Mouse (Mus musculus): Measurements from ENCODE around the gene Bex6. TPM values are rescaled to one million over a fixed set of nuclear protein-coding genes. Genes with fewer than 3 reads are reported as not detected.
A peak's percentile ranks its signal among the peaks of the same experiment; 100 is the strongest.

The Bex6 gene
- polyA plus RNA-seq, 1 experiment from 2014 or later = not detected

DNA sequence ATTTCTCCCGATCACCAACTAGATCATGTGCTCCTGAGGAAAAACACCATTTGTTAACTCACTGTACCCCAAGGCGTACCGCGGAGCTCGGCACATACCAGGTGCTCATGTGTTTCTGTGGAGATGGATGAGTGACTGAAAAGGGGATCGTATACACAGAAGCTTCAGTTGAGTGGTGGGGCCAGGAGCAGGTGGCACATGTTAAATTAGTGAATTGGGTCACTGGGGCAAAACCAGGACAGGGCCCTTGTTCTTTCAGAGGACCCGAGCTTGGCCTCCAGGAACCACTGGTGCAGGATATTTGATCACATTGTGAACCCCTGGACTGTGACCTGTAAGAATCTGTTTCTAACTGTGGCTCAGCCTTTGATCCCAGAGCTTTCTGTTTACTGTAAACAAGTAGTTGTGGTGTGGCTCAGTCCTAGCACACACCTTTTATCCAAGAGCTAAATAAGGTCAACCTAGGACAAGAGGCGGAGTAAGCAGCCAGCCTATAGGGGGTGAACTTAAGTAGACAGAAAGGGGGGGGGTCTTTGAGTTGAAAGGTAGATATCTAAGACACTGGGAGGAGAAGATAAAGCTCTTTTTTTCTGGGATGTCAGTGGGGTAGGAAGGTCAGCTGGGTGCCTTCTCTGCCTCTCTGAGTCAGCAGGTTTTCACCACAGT, 5.2 kb upstream of the Bex6 start:
- H3K27me3 ChIP-seq = peaks cover 9% of the 10 kb centered on the region
- POLR2A ChIA-PET = interaction anchor here (0.6 to 0.7 kb wide), 2 partner anchors 103 to 318 kb away, joined by 3 read pairs; partner anchors contain the start of gene Rnf168
- no peak for TF ChIP-seq CTCF (IDR thresholded peaks at IDR 0.05)
- DNase-seq (ENCODE audit: low read depth, low spot score) (no peak), ATAC-seq (no peak)
- CTCF ChIA-PET = no interaction called here
- in situ Hi-C loops (cut with MboI; ENCODE audit: low pct_unique_long_range_greater_than_20kb) = no loop called here

DNA sequence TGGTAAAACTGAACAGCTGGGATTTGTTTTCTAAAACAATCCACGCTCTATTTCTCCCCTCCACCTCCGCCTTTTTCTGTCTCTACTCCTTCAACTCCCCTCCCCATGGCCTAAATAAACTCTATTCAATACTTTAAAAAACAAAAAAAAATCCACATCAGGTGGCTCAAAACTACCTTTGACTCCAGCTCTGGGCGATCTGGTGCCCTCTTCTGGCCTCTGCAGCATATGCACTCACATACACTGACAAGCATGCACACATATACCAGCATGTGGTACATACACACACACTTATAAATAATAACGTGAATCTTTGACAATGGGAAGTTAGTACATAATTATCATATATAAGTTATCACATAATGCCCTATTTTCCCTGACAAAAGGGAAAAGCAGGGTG, 4.6 kb upstream of the Bex6 start:
- H3K27me3 ChIP-seq = peaks cover 14% of the 10 kb centered on the region
- in situ Hi-C loops (cut with MboI; ENCODE audit: low pct_unique_long_range_greater_than_20kb) = no loop called here
- ATAC-seq = no peak
- CTCF ChIA-PET = no interaction called here
- DNase-seq (ENCODE audit: low read depth, low spot score) = no peak
- POLR2A ChIA-PET = no interaction called here
- TF ChIP-seq CTCF (IDR thresholded peaks at IDR 0.05) = no peak

DNA sequence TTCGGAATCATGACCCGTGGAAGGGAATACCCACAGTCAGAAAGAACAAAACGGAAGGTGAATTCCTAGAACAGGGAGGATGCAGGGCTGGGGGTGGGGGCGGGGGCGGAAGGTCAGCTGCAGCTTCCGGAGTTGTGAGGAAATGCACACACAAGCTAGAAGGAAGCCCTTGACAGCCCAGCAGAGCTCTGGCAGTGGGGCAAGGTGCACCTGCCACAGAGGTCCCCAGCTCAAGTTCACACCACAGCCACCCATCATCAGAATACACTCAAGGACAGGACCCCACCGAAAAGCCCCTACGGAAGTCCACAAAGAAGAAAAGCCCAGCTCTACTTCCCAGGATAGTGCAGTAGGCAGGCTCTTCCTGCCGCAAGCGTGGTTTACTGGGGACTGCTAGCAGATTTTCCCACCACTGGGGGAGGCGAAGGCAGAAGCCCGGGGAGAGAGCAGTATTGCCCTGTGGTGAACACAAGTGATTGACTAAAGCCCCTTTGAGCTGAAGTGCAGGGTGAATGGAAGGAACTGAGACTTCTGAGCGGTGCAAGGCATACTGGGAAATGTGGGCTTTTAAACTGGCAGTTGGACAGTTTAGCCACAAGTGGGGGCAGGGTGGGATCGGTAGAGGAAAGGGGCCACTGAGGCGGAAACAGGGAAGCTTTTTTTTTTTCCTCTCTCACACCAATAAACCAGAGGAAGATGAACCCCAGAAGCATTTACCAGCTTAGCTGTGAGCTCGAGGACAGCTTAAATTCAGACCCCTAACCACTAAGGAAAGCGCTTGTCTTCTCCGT, 2.5 kb upstream of the Bex6 start:
- ChIA-PET POLR2A (no interaction called here), CTCF (no interaction called here)
- ATAC-seq = no peak
- no peak for TF ChIP-seq CTCF (IDR thresholded peaks at IDR 0.05)
- in situ Hi-C loops (cut with MboI; ENCODE audit: low pct_unique_long_range_greater_than_20kb) = no loop called here
- DNase-seq (ENCODE audit: low read depth, low spot score) = no peak
- H3K27me3 ChIP-seq = peaks cover 10% of the 10 kb centered on the region

DNA sequence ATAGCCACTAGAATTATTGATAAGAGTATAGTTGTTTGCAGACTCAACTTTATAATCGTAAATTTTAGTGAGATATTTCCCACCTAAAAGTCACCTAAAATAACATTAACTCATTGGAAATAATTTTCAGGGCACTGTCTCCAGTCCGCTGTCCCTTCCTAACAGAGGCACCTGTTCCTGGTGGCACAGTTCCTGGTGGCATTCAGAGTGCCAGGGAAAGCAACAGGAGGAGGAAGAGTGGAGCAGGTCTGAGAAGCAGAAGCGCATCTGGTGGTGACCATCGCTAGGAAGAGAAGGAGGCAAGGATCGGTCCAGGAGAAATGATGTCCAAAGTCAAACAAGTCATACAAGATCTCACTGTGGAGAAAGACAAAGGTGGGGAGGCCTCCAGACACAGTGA, 6.4 kb downstream of the Bex6 start:
- TF ChIP-seq CTCF (IDR thresholded peaks at IDR 0.05) = no peak
- ChIA-PET CTCF (no interaction called here), POLR2A (no interaction called here)
- peaks cover 7% of the 10 kb centered on the region for H3K27me3 ChIP-seq
- DNase-seq (ENCODE audit: low read depth, low spot score) = no peak
- no peak for ATAC-seq
- in situ Hi-C loops (cut with MboI; ENCODE audit: low pct_unique_long_range_greater_than_20kb) = no loop called here

DNA sequence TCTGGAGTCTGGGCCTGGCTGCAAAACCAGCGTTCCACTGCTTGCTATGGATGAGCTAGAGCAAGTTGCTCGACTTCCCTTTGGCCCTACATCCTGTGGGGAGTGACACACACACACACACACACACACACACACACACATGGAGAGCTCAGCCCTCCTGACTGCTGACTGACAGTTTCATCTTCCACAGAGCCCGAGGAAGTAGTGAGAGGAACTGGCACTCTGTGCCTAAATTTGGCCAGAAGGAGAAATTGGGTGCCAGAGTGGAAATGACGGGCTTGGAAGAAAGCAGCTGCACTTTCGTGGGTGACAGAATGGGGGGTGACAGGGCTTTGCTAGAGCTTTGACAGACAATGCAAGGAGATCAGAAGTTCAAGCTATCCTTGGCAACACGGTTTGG, 9.5 kb downstream of the Bex6 start:
- DNase-seq (ENCODE audit: low read depth, low spot score) = no peak
- ChIA-PET POLR2A (interaction anchor here (0.6 kb wide), 1 partner anchor 31 kb away, joined by 4 read pairs; no protein-coding TSS in a partner anchor), CTCF (no interaction called here)
- no peak for ATAC-seq
- in situ Hi-C loops (cut with MboI; ENCODE audit: low pct_unique_long_range_greater_than_20kb) = no loop called here
- no peak for TF ChIP-seq CTCF (IDR thresholded peaks at IDR 0.05)
- peaks cover 12% of the 10 kb centered on the region for H3K27me3 ChIP-seq

DNA sequence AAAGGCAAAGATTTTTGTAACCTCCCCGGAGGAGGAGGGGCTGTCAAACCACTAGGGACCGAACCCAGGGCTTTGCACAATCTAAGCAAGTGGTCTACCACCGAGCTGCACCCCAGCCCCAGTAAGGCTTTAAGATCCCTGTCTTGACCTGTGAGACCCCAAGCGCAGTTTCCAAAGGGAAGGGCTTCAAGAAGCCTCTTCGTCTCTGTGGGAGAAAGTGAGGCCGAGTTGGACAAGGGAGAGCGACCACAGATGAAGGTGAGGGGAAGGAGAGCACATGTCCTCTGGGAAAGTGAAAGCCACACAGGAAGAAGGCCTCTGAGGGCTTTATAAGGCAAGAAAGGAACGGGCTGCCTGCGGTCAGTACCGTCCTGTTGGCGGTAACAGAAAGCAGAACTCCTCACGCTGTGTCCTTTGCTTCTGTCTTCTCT, 10.4 kb downstream of the Bex6 start:
- CTCF ChIA-PET = no interaction called here

DNA sequence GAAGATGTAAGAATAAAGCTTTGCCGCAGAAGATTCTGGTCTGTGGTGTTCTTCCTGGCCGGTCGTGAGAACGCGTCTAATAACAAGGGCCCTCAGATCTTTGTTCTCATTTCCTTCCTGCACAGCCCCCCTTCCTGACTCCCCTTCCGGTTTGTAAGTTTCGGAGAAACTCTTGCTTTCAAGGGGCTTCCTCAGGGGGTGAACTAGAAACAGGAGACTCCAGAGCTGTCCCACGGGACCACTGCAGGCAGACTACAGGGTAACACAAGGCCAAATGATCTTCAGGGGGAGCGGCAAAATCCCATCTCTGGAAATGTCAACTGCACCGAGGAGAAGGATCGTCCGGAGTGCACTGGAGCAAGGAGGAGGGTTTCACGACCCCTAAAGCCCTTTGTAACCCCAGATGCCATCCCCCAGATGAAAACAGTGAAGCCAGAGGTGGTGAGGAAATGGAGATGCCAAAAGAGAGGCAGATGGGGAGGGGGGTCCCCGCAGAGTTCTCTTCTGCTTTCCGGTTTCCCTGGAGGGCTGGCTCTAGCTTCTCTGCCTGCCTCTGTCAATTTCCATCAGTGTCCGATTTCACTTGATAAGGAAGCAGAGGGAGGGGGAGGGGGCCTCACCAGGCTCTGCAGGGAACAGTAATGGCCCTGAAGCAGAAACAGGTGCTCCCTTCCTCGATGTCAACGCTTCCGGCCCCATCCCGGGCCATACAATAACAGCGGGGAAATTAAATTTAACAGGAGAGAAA, 20.8 kb downstream of the Bex6 start:
- in situ Hi-C loops (cut with MboI; ENCODE audit: low pct_unique_long_range_greater_than_20kb) = no loop called here
- no peak for TF ChIP-seq CTCF (IDR thresholded peaks at IDR 0.05)
- no peak for DNase-seq (ENCODE audit: low read depth, low spot score)
- ChIA-PET POLR2A (no interaction called here), CTCF (no interaction called here)
- ATAC-seq = no peak
- H3K27me3 ChIP-seq = peaks cover 20% of the 10 kb centered on the region

More for the DNA sequence above, 10.4 kb downstream of the Bex6 start:
- in situ Hi-C loops (cut with MboI; ENCODE audit: low pct_unique_long_range_greater_than_20kb) = no loop called here
- no peak for TF ChIP-seq CTCF (IDR thresholded peaks at IDR 0.05)
- ATAC-seq = no peak
- POLR2A ChIA-PET = no interaction called here
- no peak for DNase-seq (ENCODE audit: low read depth, low spot score)
- peaks cover 12% of the 10 kb centered on the region for H3K27me3 ChIP-seq

DNA sequence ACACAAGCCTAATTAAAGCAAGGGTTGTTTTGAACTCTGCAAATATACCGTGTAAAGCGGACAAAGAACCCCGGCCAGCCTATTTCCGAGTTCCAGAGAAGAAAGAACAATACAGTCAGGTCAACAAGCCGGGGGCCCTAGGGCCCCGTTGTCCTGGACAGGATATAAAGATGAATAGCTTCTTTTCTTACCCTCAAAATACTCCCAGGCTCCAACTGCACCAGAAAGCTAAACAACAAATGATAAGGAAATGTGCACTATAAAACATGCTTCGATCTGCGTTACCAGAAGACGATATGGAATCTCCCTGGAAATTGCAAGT, 21.3 kb downstream of the Bex6 start:
- POLR2A ChIA-PET = no interaction called here
- no peak for ATAC-seq

DNA sequence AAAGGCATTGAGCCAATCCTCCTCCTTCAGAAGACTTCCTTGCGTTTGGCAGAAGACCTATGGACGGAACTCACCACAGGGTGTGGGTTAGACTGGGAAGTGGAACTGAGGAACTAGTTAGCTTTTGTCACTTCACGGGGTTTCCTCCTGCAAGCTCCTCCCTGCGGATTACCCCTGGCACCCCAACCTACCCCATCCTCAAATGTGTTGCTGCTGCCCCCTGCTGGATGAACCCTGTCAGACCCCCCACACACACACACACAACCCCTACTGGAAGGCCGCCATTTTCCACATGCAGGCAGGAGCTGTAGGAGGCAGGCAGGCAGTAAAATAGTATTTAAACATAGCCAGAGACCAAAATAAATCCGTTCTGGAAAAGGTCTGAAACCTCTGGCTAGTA, 23.1 kb downstream of the Bex6 start:
- peak; percentile 20 for TF ChIP-seq CTCF (IDR thresholded peaks at IDR 0.05)
- CTCF ChIA-PET = no interaction called here

More for the DNA sequence above, 21.3 kb downstream of the Bex6 start:
- DNase-seq (ENCODE audit: low read depth, low spot score) = no peak
- CTCF ChIA-PET = no interaction called here
- H3K27me3 ChIP-seq = peaks cover 20% of the 10 kb centered on the region
- in situ Hi-C loops (cut with MboI; ENCODE audit: low pct_unique_long_range_greater_than_20kb) = no loop called here
- TF ChIP-seq CTCF (IDR thresholded peaks at IDR 0.05) = no peak

DNA sequence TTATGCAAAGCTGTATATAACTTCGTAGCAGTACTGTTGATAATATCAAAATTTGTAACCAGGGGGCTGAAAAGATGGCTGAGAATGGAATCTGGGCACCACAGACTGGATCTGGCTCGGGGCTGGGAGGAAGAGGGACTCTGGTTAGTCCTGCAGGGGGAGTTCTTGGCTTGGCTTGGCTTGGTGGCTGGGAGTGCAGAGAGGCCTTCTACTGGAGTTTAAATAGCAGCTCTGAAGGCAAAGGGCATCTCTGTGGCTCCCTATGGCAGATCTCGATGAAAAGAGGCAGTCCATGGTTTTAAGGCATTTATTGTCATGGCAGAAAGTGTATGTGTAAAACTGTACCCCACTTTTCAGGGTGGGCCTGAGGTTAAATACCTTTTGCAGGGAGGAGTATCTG, 25.3 kb downstream of the Bex6 start:
- ATAC-seq = no peak
- in situ Hi-C loops (cut with MboI; ENCODE audit: low pct_unique_long_range_greater_than_20kb) = no loop called here
- TF ChIP-seq CTCF (IDR thresholded peaks at IDR 0.05) = no peak
- no peak for DNase-seq (ENCODE audit: low read depth, low spot score)
- ChIA-PET POLR2A (no interaction called here), CTCF (no interaction called here)
- H3K27me3 ChIP-seq = peaks cover 20% of the 10 kb centered on the region

More for the DNA sequence above, 23.1 kb downstream of the Bex6 start:
- peaks cover 20% of the 10 kb centered on the region for H3K27me3 ChIP-seq
- in situ Hi-C loops (cut with MboI; ENCODE audit: low pct_unique_long_range_greater_than_20kb) = no loop called here
- ATAC-seq (no peak), DNase-seq (ENCODE audit: low read depth, low spot score) (no peak)
- POLR2A ChIA-PET = no interaction called here

DNA sequence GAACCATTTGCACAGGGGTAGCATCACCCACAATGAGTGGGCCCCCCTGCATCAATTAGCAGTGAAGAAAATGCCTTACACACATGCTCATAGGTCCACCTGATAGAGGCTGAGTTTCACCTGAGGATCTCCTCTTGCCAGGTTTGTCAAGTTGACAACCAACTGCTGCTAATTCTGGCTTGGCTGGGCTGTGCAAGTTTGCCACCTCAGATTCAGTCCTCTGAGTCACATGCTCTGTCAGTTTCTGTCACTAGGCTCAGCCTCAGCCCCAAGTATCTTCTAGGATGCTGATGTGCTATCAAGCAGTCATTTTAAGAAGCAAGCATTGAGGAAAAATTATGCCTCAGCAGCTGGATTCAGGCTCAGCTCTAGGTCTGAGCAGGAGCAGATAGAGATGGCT, 34.5 kb downstream of the Bex6 start:
- in situ Hi-C loops (cut with MboI; ENCODE audit: low pct_unique_long_range_greater_than_20kb) = no loop called here
- H3K27me3 ChIP-seq = peaks cover 5% of the 10 kb centered on the region
- DNase-seq (ENCODE audit: low read depth, low spot score) = no peak
- ATAC-seq = no peak
- TF ChIP-seq CTCF (IDR thresholded peaks at IDR 0.05) = no peak
- CTCF ChIA-PET = no interaction called here
- POLR2A ChIA-PET = no interaction called here
